Mouse (Mus musculus) myocyte (in vitro differentiated cells): Measurements from ENCODE around the gene Zfp106. TPM values are rescaled to one million over a fixed set of nuclear protein-coding genes. Genes with fewer than 3 reads are reported as not detected.
"Not testable (repeated sequence)": the region's sequence is repeated elsewhere in the genome, so short reads cannot be mapped to it uniquely, and the experiment has no call there.

Experiments
- H3K27me3 ChIP-seq: one replicate; pipeline ENCODE4 v1.6.1; 2011; ENCODE audit not compliant: control insufficient read depth, insufficient read depth, insufficient read length
- H3K36me3 ChIP-seq: one replicate; pipeline ENCODE4 v1.6.1; 2011; ENCODE audit not compliant: control insufficient read depth, insufficient read depth
- H3K4me2 ChIP-seq: one replicate; pipeline ENCODE4 v1.6.1; 2011; ENCODE audit warnings: low read depth, control low read depth
- H3K4me3 ChIP-seq: one replicate; pipeline ENCODE4 v1.5.1; 2011; ENCODE audit warnings: mild to moderate bottlenecking, control low read depth, moderate library complexity
- H3K79me2 ChIP-seq: one replicate; pipeline ENCODE4 v1.6.1; 2011; ENCODE audit not compliant: control insufficient read depth, insufficient read depth
- H3ac ChIP-seq: one replicate; pipeline ENCODE4 v1.6.1; 2011; ENCODE audit not compliant: control insufficient read depth, insufficient read length
- CEBPB ChIP-seq: IDR thresholded peaks from 2 replicates; pipeline ENCODE4 v1.6.1; 2011; ENCODE audit warnings: mild to moderate bottlenecking, moderate library complexity; ENCODE audit not compliant: poor library complexity, insufficient read depth, severe bottlenecking
- E2F4 ChIP-seq: IDR thresholded peaks from one replicate; pipeline ENCODE4 v1.6.1; 2011; ENCODE audit warnings: mild to moderate bottlenecking, control low read depth, moderate library complexity; ENCODE audit not compliant: insufficient read depth
- MAX ChIP-seq: IDR thresholded peaks from one replicate; pipeline ENCODE4 v1.6.1; 2011; ENCODE audit warnings: low read depth, mild to moderate bottlenecking, control low read depth
- MYOD1 ChIP-seq, 3 experiments: IDR thresholded peaks; one replicate each; pipeline ENCODE4 v1.6.1; 2011; ENCODE audit warnings: control low read depth in 2 of 3, low read depth in 2 of 3, mild to moderate bottlenecking in 2 of 3, moderate library complexity in 1 of 3; ENCODE audit not compliant: insufficient read length in 2 of 3, control insufficient read depth in 1 of 3
- MYOG ChIP-seq, 3 experiments: IDR thresholded peaks; one replicate each; pipeline ENCODE4 v1.6.1; 2011; ENCODE audit warnings: control low read depth in 2 of 3, low read depth in 2 of 3, mild to moderate bottlenecking in 2 of 3; ENCODE audit not compliant: insufficient read length in 2 of 3, control insufficient read depth in 1 of 3, insufficient read depth in 1 of 3
- POLR2A ChIP-seq: IDR thresholded peaks from one replicate; pipeline ENCODE4 v1.6.1; 2011; ENCODE audit warnings: low read depth, mild to moderate bottlenecking, control low read depth, moderate library complexity; ENCODE audit not compliant: insufficient read length
- POLR2AphosphoS2 ChIP-seq: IDR thresholded peaks from one replicate; pipeline ENCODE4 v1.6.1; 2011; ENCODE audit warnings: low read depth, control low read depth; ENCODE audit not compliant: insufficient read length
- REST ChIP-seq: IDR thresholded peaks from one replicate; pipeline ENCODE4 v1.6.1; 2011; ENCODE audit warnings: mild to moderate bottlenecking, control low read depth, moderate library complexity; ENCODE audit not compliant: insufficient read depth, insufficient read length
- SRF ChIP-seq: IDR thresholded peaks from one replicate; pipeline ENCODE4 v1.6.1; 2011; ENCODE audit warnings: low read depth; ENCODE audit not compliant: control insufficient read depth, insufficient read length
- TCF12 ChIP-seq: IDR thresholded peaks from one replicate; pipeline ENCODE4 v1.6.1; 2011; ENCODE audit warnings: mild to moderate bottlenecking, control low read depth; ENCODE audit not compliant: poor library complexity, insufficient read depth, severe bottlenecking
- TCF3 ChIP-seq: IDR thresholded peaks from one replicate; pipeline ENCODE4 v1.6.1; 2011; ENCODE audit warnings: low read depth, control low read depth; ENCODE audit not compliant: insufficient read length
- USF1 ChIP-seq: IDR thresholded peaks from one replicate; pipeline ENCODE4 v1.6.1; 2011; ENCODE audit warnings: low read depth, mild to moderate bottlenecking, control low read depth, moderate library complexity
- polyA plus RNA-seq: library from polyadenylated mRNA; unstranded; fragments of >200 nt; fragmentation: generic; extraction: Trizol; gene quantifications from one replicate; pipeline ENCODE4 v1.2.1, GENCODE M21; 2012; ENCODE audit warnings: missing spikeins

Zfp106 gene
- polyA plus RNA-seq, 1 experiment = 94.6 TPM

DNA sequence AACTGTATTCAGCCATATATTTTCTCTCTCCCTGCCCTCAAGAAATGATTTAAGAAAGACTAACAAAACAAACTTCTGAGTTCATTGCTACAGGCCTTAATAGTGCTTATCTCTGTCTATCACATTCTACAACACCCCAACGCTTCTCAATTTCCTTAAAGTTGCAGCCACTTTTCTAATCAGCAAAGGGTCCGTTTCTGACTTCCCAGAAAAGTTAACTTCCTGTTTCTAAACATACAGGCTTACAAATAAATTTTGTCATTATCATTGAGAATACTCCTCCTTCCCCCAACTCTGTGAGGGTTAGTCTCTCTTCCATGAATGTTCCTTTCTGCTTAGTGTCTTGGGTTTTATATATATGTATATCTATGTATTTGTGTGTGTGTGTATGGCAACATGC, 1.7 kb upstream of the Zfp106 start:
- Histone ChIP-seq H3ac (no peak overlapping the region), H3K4me2 (no peak overlapping the region), H3K79me2 (peaks cover 51% of the 10 kb centered on the region), H3K27me3 (no peaks in the 10 kb centered on the region), H3K36me3 (no peaks in the 10 kb centered on the region), H3K4me3 (no peak overlapping the region)
- TF ChIP-seq CEBPB (no peak), TCF12 (no peak), POLR2A (no peak), TCF3 (no peak), USF1 (no peak), E2F4 (no peak)

DNA sequence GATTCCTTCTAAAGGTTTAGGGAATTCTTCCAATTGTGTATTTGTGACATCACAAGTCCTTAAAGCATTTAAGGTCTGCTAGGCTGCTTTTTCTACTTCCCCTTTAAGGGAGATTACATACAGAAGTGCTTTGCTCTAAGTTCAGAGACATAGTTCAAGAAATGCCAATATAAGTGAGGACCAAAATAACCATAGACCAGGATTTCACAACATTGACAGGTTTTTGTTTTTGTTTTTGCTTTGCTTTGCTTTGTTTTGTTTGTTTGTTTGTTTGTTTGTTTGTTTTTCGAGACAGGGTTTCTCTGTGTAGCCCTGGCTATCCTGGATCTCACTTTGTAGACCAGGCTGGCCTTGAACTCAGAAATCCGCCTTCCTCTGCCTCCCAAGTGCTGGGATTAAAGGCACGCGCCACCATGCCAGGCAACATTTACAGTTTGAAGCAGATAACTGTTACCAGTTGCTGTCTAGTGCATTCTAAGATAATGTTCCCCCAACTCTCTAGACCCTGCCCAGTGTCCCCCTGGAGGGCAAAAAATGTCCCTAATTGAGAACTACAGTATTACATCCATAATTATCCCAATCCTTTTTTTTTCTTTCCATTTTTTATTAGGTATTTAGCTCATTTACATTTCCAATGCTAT, 1.0 kb upstream of the Zfp106 start:
- not testable (repeated sequence) for H3K27me3 ChIP-seq, H3K4me2 ChIP-seq, H3ac ChIP-seq, H3K36me3 ChIP-seq
- Histone ChIP-seq H3K4me3 (peak overlapping the region; percentile 65), H3K79me2 (peaks cover 56% of the 10 kb centered on the region)

DNA sequence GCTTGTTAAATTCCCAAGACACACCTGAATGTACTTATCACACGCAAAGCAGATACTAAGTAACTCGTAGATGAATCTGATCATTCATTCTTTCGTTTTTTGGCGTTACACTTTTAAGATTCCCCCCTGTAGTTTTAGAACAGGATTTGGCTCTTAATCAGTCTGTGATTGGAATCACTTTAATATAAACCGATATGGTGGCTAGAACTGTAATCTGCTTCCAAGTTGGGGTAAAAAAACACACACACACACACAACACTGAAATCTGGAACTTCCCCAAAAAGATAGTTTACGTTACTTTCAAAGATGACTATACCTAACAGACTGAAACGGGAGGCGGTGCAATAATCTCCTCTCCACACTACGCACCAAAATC, 796 bp downstream of the Zfp106 start:
- H3K27me3 ChIP-seq = no peaks in the 10 kb centered on the region

DNA sequence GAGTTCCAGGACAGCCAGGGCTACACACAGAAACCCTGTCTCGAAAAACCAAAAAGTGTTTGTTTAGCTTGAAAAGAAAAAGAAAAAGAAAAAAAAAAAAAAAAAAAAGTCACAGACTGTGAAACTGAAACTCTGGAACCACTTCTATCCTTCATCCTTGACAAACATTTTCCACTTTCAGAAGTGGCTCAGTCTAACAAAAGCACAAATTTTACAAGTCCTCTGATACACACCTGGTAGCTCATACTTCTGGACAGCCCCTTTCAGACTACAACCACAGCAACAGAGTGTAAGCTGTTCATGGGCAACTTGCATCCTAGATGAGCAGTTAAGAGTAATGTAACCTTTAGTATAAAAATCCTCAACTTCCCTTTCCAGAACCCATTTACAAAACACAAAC, 2.1 kb downstream of the Zfp106 start:
- H3K79me2 ChIP-seq = peaks cover 65% of the 10 kb centered on the region

More for the DNA sequence above, 796 bp downstream of the Zfp106 start:
- H3K79me2 ChIP-seq = peaks cover 54% of the 10 kb centered on the region
- H3K4me3 ChIP-seq = peak overlapping the region; percentile 65
- TF ChIP-seq MYOG (IDR thresholded peaks at IDR 0.05; ENCODE audit: control insufficient read depth in 1 of 3, insufficient read depth in 1 of 3, insufficient read length in 2 of 3, low read depth in 2 of 3) = no peak
- H3ac ChIP-seq = peak overlapping the region; percentile 84
- no peaks in the 10 kb centered on the region for H3K36me3 ChIP-seq
- peak overlapping the region; percentile 64 for H3K4me2 ChIP-seq

DNA sequence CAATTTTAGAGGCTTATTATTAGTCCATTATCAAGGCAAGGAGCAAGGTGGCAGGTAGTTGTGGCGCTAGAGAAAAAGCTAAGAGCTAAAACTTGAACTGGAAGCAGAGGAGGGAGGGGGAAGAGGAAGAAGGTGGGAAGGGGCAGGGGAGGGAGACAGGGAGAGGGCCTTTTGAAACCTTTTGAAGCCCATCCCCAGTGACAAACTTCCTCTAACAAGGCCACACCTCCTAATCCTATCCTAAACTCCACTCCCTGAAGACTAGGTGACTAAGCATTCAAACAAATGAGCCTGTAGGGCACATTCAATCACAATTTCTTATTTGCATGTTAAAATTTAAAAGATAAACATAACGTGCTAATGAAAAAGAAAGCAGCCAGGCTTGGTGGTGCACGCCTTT, 4.8 kb downstream of the Zfp106 start:
- Histone ChIP-seq H3ac (no peak overlapping the region), H3K4me3 (no peak overlapping the region), H3K4me2 (no peak overlapping the region), H3K36me3 (peaks cover 4% of the 10 kb centered on the region), H3K27me3 (no peaks in the 10 kb centered on the region), H3K79me2 (peaks cover 78% of the 10 kb centered on the region)
- no peak for TF ChIP-seq POLR2AphosphoS2
- no peak for TF ChIP-seq MYOG (IDR thresholded peaks at IDR 0.05; ENCODE audit: control insufficient read depth in 1 of 3, insufficient read depth in 1 of 3, insufficient read length in 2 of 3, low read depth in 2 of 3)
- no peak for TF ChIP-seq E2F4

More for the DNA sequence above, 2.1 kb downstream of the Zfp106 start:
- no peak overlapping the region for H3K4me3 ChIP-seq
- H3K36me3 ChIP-seq = no peaks in the 10 kb centered on the region
- peak overlapping the region; percentile 25 for H3K4me2 ChIP-seq
- no peaks in the 10 kb centered on the region for H3K27me3 ChIP-seq
- no peak overlapping the region for H3ac ChIP-seq
- TF ChIP-seq MAX = no peak
- TF ChIP-seq TCF12 = no peak

DNA sequence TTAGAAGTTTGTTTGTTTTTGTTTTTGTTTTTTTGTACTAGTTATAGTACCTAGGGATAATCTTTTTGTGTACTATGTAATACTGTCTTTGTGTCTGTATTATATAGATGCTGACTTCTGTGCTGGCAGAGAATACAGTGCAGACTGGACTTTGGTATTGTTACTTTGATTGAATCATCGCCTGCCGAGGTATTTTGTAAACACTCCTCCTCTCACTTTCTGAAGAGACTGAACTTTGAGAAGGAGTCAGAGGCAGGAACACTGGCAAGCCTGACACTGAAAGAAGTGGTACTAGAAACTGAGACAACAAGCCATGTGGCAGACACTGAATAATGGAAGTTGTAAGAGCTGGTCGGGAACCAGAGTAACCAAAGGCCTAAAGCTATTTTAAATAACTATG, 6.8 kb downstream of the Zfp106 start:
- peaks cover 61% of the 10 kb centered on the region for H3K79me2 ChIP-seq
- no peak overlapping the region for H3K4me3 ChIP-seq
- no peak overlapping the region for H3K4me2 ChIP-seq
- no peak overlapping the region for H3ac ChIP-seq
- H3K36me3 ChIP-seq = peaks cover 18% of the 10 kb centered on the region
- H3K27me3 ChIP-seq = no peaks in the 10 kb centered on the region
- TF ChIP-seq MAX (no peak), E2F4 (no peak), USF1 (no peak), POLR2AphosphoS2 (no peak), TCF12 (no peak), REST (no peak), SRF (no peak), CEBPB (no peak), MYOG (IDR thresholded peaks at IDR 0.05; ENCODE audit: control insufficient read depth in 1 of 3, insufficient read depth in 1 of 3, insufficient read length in 2 of 3, low read depth in 2 of 3) (no peak), TCF3 (no peak), MYOD1 (IDR thresholded peaks at IDR 0.05; ENCODE audit: control insufficient read depth in 1 of 3, insufficient read length in 2 of 3, low read depth in 2 of 3) (no peak)
